Mouse (Mus musculus): ENCODE measurements around the gene Psma7. TPM values are rescaled to one million over a fixed set of nuclear protein-coding genes. Genes with fewer than 3 reads are reported as not detected.

Psma7 gene
- polyA plus RNA-seq, 1 experiment: 152 TPM

- H3K27me3 ChIP-seq (ENCODE audit: control insufficient read depth, insufficient read depth, low read length): no peaks in the 10 kb centered on the region
- no peak overlapping the region for H3K27ac ChIP-seq (ENCODE audit: insufficient read depth, low read depth, low read length)
- WGBS: 78% methylated on average over 8 of the region's 8 CpGs
- no peaks in the 10 kb centered on the region for H3K4me1 ChIP-seq (ENCODE audit: control insufficient read depth, insufficient read depth, insufficient read length, low read length)
- TF ChIP-seq POLR2A (IDR thresholded peaks at IDR 0.05; ENCODE audit: low read depth, low read length) (no peak), CTCF (IDR thresholded peaks at IDR 0.05; ENCODE audit: extremely low read depth, insufficient read length, insufficient replicate concordance, low read depth, low read length) (no peak)
- H3K4me3 ChIP-seq (ENCODE audit: low read depth, low read length): no peak overlapping the region
- H3K36me3 ChIP-seq (ENCODE audit: control insufficient read depth, insufficient read depth, low read length): peaks cover 12% of the 10 kb centered on the region; the same call in 1 of the 2 replicates
Observed at GRCm38 (mm10) chr2:180080680-180081079, 38.4 kb upstream of the Psma7 start.

DNA sequence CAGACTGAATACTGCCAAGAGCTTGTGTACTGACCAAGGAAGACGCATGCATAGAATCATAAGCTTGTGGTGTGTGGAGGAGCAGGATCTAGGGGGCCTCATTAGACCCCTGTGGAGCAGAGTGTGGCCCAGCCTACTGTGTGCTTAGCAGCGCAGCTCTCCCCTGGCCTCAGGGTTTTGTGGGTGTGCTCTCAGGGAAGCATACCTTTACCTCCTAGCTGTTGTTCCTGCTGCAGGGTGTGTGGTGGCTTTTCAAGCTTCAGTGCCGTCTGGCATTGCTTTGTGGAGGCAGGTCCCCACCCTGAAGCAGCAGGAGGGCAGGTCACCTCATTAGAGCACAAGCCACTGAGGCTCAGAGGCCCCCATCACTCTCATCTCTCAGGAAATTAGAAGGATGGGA is 35.4 kb upstream of the Psma7 start:
- 80% methylated on average over 3 of the region's 3 CpGs for WGBS
- no peaks in the 10 kb centered on the region; the same call in 1 of the 2 replicates for H3K4me1 ChIP-seq (ENCODE audit: control insufficient read depth, insufficient read depth, insufficient read length, low read length)
- H3K27me3 ChIP-seq (ENCODE audit: control insufficient read depth, insufficient read depth, low read length): no peaks in the 10 kb centered on the region
- no peak overlapping the region for H3K27ac ChIP-seq (ENCODE audit: insufficient read depth, low read depth, low read length)
- H3K36me3 ChIP-seq (ENCODE audit: control insufficient read depth, insufficient read depth, low read length): peaks cover 6% of the 10 kb centered on the region; the same call in 1 of the 2 replicates
- H3K4me3 ChIP-seq (ENCODE audit: low read depth, low read length): no peak overlapping the region
- TF ChIP-seq POLR2A (IDR thresholded peaks at IDR 0.05; ENCODE audit: low read depth, low read length): no peak
- no peak for TF ChIP-seq CTCF (IDR thresholded peaks at IDR 0.05; ENCODE audit: extremely low read depth, insufficient read length, insufficient replicate concordance, low read depth, low read length)

- whole genome bisulfite sequencing: 79% methylated on average over 7 of the region's 7 CpGs
- no peak for TF ChIP-seq POLR2A (IDR thresholded peaks at IDR 0.05; ENCODE audit: low read depth, low read length)
- no peak for TF ChIP-seq CTCF (IDR thresholded peaks at IDR 0.05; ENCODE audit: extremely low read depth, insufficient read length, insufficient replicate concordance, low read depth, low read length)
- Histone ChIP-seq H3K27me3 (ENCODE audit: control insufficient read depth, insufficient read depth, low read length) (no peaks in the 10 kb centered on the region), H3K36me3 (ENCODE audit: control insufficient read depth, insufficient read depth, low read length) (0 out of 2 replicates have a peak, but pooled peaks cover 3% of the 10 kb centered on the region), H3K4me1 (ENCODE audit: control insufficient read depth, insufficient read depth, insufficient read length, low read length) (peaks cover 4% of the 10 kb centered on the region), H3K27ac (ENCODE audit: insufficient read depth, low read depth, low read length) (no peak overlapping the region), H3K4me3 (ENCODE audit: low read depth, low read length) (no peak overlapping the region)
Observed at GRCm38 (mm10) chr2:180072886-180073285, 30.7 kb upstream of the Psma7 start.

GRCm38 (mm10) chr2:180071671-180072070 is 29.4 kb upstream of the Psma7 start:
- no peak overlapping the region for H3K27ac ChIP-seq (ENCODE audit: insufficient read depth, low read depth, low read length)
- WGBS: 76% methylated on average over 2 of the region's 2 CpGs

DNA sequence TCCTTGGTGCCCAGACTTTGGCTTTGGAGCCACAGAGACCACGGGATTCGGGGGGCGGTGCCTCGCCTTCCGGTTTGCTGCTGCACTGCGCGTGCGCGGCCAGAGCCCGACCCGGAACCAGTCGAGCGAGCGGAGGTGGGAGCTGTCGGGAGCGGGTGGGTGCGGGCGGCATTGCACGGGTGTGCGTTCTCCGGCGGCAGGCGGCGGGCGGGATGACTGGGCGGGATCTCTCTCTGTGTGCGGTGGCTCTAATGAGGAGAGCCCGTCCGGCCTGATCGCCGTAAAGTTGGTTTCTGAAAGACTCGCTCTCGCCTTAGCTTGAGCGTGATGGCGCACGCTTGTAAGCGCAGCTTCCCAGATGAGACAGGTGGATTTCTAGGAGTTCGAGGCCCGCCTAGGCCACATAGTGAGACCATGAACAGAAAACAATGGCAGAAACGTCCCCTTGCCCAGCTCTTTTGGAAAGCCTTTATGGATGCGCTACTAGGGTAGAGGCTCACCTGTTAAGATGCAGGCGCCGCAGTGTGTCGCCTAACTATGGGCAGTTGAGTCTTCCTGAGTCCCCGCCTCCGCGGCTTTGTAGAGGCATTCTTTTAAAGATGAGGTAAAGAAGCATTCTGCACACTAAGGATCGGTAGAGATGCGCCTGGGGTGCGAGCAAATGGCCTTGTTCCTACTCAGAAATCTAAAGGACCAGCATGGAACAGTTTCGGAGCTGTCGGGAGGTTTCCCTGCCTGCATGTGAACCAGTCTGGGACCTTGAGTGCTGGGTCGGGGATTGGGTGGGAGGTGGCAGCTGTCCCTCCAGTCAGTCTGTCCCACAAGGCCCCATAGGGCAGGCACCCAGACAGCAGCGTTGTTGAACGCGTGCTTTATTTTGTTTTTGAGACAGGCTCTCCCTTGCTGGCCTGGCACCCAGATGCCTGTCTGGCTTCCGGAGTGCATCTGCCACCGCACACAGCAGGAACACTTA is 28.5 kb upstream of the Psma7 start, which contains the start of gene Mtg2:
Gene Mtg2, plus strand, starts transcription at position 108 of the 973 bp plus-strand sequence.
- Histone ChIP-seq H3K4me1 (ENCODE audit: control insufficient read depth, insufficient read depth, insufficient read length, low read length) (peaks cover 4% of the 10 kb centered on the region), H3K36me3 (ENCODE audit: control insufficient read depth, insufficient read depth, low read length) (0 out of 2 replicates have a peak, but pooled peaks cover 3% of the 10 kb centered on the region), H3K4me3 (ENCODE audit: low read depth, low read length) (peak within 1 kb of the TSS; percentile 82), H3K27ac (ENCODE audit: insufficient read depth, low read depth, low read length) (peak within 1 kb of the TSS; percentile 65), H3K27me3 (ENCODE audit: control insufficient read depth, insufficient read depth, low read length) (no peaks in the 10 kb centered on the region)
- 4% methylated on average over 58 of the region's 58 CpGs for WGBS
- TF ChIP-seq POLR2A (IDR thresholded peaks at IDR 0.05; ENCODE audit: low read depth, low read length): peak; percentile 66; the same call in 1 of the 2 replicates
- no peak for TF ChIP-seq CTCF (IDR thresholded peaks at IDR 0.05; ENCODE audit: extremely low read depth, insufficient read length, insufficient replicate concordance, low read depth, low read length)

More at GRCm38 (mm10) chr2:180071671-180072070, 29.4 kb upstream of the Psma7 start:
- Histone ChIP-seq H3K36me3 (ENCODE audit: control insufficient read depth, insufficient read depth, low read length) (0 out of 2 replicates have a peak, but pooled peaks cover 3% of the 10 kb centered on the region), H3K4me3 (ENCODE audit: low read depth, low read length) (no peak overlapping the region), H3K4me1 (ENCODE audit: control insufficient read depth, insufficient read depth, insufficient read length, low read length) (peaks cover 4% of the 10 kb centered on the region), H3K27me3 (ENCODE audit: control insufficient read depth, insufficient read depth, low read length) (no peaks in the 10 kb centered on the region)
- TF ChIP-seq POLR2A (IDR thresholded peaks at IDR 0.05; ENCODE audit: low read depth, low read length) (no peak), CTCF (IDR thresholded peaks at IDR 0.05; ENCODE audit: extremely low read depth, insufficient read length, insufficient replicate concordance, low read depth, low read length) (no peak)

GRCm38 (mm10) chr2:180069770-180070480 is 27.7 kb upstream of the Psma7 start:
- Histone ChIP-seq H3K27me3 (ENCODE audit: control insufficient read depth, insufficient read depth, low read length) (no peaks in the 10 kb centered on the region), H3K4me3 (ENCODE audit: low read depth, low read length) (peak overlapping the region; percentile 82), H3K36me3 (ENCODE audit: control insufficient read depth, insufficient read depth, low read length) (0 out of 2 replicates have a peak, but pooled peaks cover 3% of the 10 kb centered on the region), H3K4me1 (ENCODE audit: control insufficient read depth, insufficient read depth, insufficient read length, low read length) (peaks cover 4% of the 10 kb centered on the region), H3K27ac (ENCODE audit: insufficient read depth, low read depth, low read length) (peak overlapping the region; percentile 65)
- no peak for TF ChIP-seq CTCF (IDR thresholded peaks at IDR 0.05; ENCODE audit: extremely low read depth, insufficient read length, insufficient replicate concordance, low read depth, low read length)
- 27% methylated on average over 20 of the region's 20 CpGs for WGBS

All from small intestine, adult 2 months (tissue).